Mouse (Mus musculus) heart, postnatal 14 days (tissue): Measurements from ENCODE around the gene Arl3. TPM values are rescaled to one million over a fixed set of nuclear protein-coding genes. Genes with fewer than 3 reads are reported as not detected.
A peak's percentile ranks its signal among the peaks of the same experiment; 100 is the strongest.

Experiments
- DNase-seq, 2 experiments: peaks; one replicate each; pipeline ENCODE4 v3.0.0; 2021 to 2022
- intact Hi-C: fragments of 180-260 bp; cut with DNase I; formaldehyde crosslinking; loops from one replicate; pipeline ENCODE4 v1.15.1; 2025
- total RNA-seq, 2 experiments: library from RNA; stranded (reverse); gene quantifications; 2 replicates each; pipeline ENCODE4 v1.2.3; 2021

The Arl3 gene
- total RNA-seq, 2 experiments from 2014 or later, result 29.7 to 30.0 TPM

- intact Hi-C loops, result loop anchor here (2.0 to 5.0 kb wide), 2 partner anchors 18 to 125 kb away; partner anchors contain the start of genes Actr1a and Sufu
- DNase-seq, result no peak
Measured at GRCm38 (mm10) chr19:46522433-46523044, 50.5 kb downstream of the Arl3 start.

- intact Hi-C loops, result loop anchor here (2.0 to 5.0 kb wide), 2 partner anchors 17 to 124 kb away; partner anchors contain the start of genes Actr1a and Sufu
- no peak for DNase-seq
Measured at GRCm38 (mm10) chr19:46521698-46522097, 51.3 kb downstream of the Arl3 start.

GRCm38 (mm10) chr19:46518828-46519621, 54.0 kb downstream of the Arl3 start:
- intact Hi-C loops, result no loop called here
- no peak for DNase-seq

GRCm38 (mm10) chr19:46518352-46518787, 54.6 kb downstream of the Arl3 start:
- intact Hi-C loops, result no loop called here
- DNase-seq, result peak; percentile 65 to 67

GRCm38 (mm10) chr19:46517529-46518351, 55.3 kb downstream of the Arl3 start:
- DNase-seq, result no peak
- intact Hi-C loops, result no loop called here

- no peak for DNase-seq
- intact Hi-C loops, result no loop called here
Measured at GRCm38 (mm10) chr19:46516667-46517528, 56.1 kb downstream of the Arl3 start.

- no peak for DNase-seq
Measured at GRCm38 (mm10) chr19:46515287-46515821, 57.6 kb downstream of the Arl3 start.

GRCm38 (mm10) chr19:46514387-46514786, 58.6 kb downstream of the Arl3 start:
- intact Hi-C loops, result no loop called here
- no peak for DNase-seq

More at GRCm38 (mm10) chr19:46515287-46515821, 57.6 kb downstream of the Arl3 start:
- intact Hi-C loops, result no loop called here

- no peak for DNase-seq
Measured at GRCm38 (mm10) chr19:46511263-46511662, 61.7 kb downstream of the Arl3 start.

GRCm38 (mm10) chr19:46510824-46511223, 62.2 kb downstream of the Arl3 start:
- intact Hi-C loops, result loop anchor here (2.0 kb wide), 1 partner anchor 14 kb away; no protein-coding TSS in a partner anchor
- DNase-seq, result no peak

More at GRCm38 (mm10) chr19:46511263-46511662, 61.7 kb downstream of the Arl3 start:
- intact Hi-C loops, result loop anchor here (2.0 kb wide), 1 partner anchor 14 kb away; no protein-coding TSS in a partner anchor

GRCm38 (mm10) chr19:46510401-46510800, 62.6 kb downstream of the Arl3 start:
- DNase-seq, result no peak
- intact Hi-C loops, result loop anchor here (2.0 kb wide), 1 partner anchor 14 kb away; no protein-coding TSS in a partner anchor

- DNase-seq, result no peak
- intact Hi-C loops, result loop anchor here (2.0 kb wide), 1 partner anchor 15 kb away; no protein-coding TSS in a partner anchor
Measured at GRCm38 (mm10) chr19:46509736-46510135, 63.3 kb downstream of the Arl3 start.

GRCm38 (mm10) chr19:46509202-46509601, 63.8 kb downstream of the Arl3 start:
- intact Hi-C loops, result no loop called here
- no peak for DNase-seq

- no peak for DNase-seq
- intact Hi-C loops, result no loop called here
Measured at GRCm38 (mm10) chr19:46508738-46509137, 64.3 kb downstream of the Arl3 start.

- intact Hi-C loops, result no loop called here
- no peak for DNase-seq
Measured at GRCm38 (mm10) chr19:46507806-46508205, 65.2 kb downstream of the Arl3 start.

GRCm38 (mm10) chr19:46507181-46507581, 65.8 kb downstream of the Arl3 start:
- no peak for DNase-seq
- intact Hi-C loops, result no loop called here

- intact Hi-C loops, result no loop called here
- DNase-seq, result no peak
Measured at GRCm38 (mm10) chr19:46506372-46506717, 66.7 kb downstream of the Arl3 start.

GRCm38 (mm10) chr19:46505646-46506371, 67.2 kb downstream of the Arl3 start:
- DNase-seq, result no peak

More at GRCm38 (mm10) chr19:46505646-46506371, 67.2 kb downstream of the Arl3 start:
- intact Hi-C loops, result loop anchor here (2.0 kb wide), 1 partner anchor 17 kb away; no protein-coding TSS in a partner anchor
